Mouse (Mus musculus): Measurements from ENCODE around the gene Fgd2.

DNA sequence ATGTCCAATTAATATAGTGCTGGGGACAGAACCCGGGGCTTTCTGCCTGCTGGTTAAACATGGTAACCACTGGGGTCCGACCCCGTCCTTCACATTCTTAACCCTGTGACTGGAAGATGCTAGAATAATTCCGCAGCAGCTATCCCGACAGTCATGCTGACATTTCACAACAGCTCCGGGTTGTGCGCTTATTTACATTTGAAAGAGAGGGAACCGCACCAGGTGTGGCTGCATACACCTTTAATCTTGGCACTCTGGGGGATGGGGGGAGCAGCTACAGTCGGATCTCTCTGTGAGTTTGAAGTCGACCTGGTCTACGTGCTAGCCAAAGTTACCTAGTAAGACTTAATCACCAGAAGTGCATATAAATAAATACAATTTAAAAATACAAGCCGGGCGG, 44.8 kb downstream of the Fgd2 start:
- TF ChIP-seq CTCF (IDR thresholded peaks at IDR 0.05; ENCODE audit: low read depth) (no peak), EP300 (IDR thresholded peaks at IDR 0.05; ENCODE audit: low read depth) (no peak)

Measured in heart, postnatal 0 days (tissue).